Mouse (Mus musculus) left cerebral cortex, adult 2 months (tissue): ENCODE data around the gene Ank2. TPM values are rescaled to one million over a fixed set of nuclear protein-coding genes. Genes with fewer than 3 reads are reported as not detected.

Experiments used
- DNase-seq, 2 experiments: peaks; one replicate each; pipeline ENCODE4 v3.0.0; 2021 to 2022; ENCODE audit warnings: low spot score in 2 of 2, mixed read lengths in 1 of 2; ENCODE audit errors: extremely low spot score in 1 of 2
- H3K27ac ChIP-seq: fragments of 200-600 bp; 2 replicates; pipeline ENCODE4 v1.8.1; 2022
- H3K4me3 ChIP-seq: fragments of 200-600 bp; 2 replicates; pipeline ENCODE4 v1.8.1; 2022
- CTCF ChIP-seq: fragments of 200-600 bp; IDR thresholded peaks from 2 replicates; pipeline ENCODE4 v1.8.1; 2022; ENCODE audit warnings: antibody characterized with exemption, mild to moderate bottlenecking, moderate library complexity
- intact Hi-C: fragments of 180-260 bp; cut with DNase I; formaldehyde crosslinking; loops from one replicate; pipeline ENCODE4 v1.15.1; 2025
- total RNA-seq, 2 experiments: library from RNA; stranded (reverse); gene quantifications; 2 replicates each; pipeline ENCODE4 v1.2.3; 2021

The Ank2 gene
- total RNA-seq, 2 experiments from 2014 or later = 905 to 916 TPM

GRCm38 (mm10) chr3:126997391-126998007 is 501.7 kb downstream of the Ank2 start:
- intact Hi-C loops = loop anchor here (5.0 kb wide), 1 partner anchor 165 kb away; no protein-coding TSS in a partner anchor

GRCm38 (mm10) chr3:126996721-126997120 is 502.4 kb downstream of the Ank2 start:
- Histone ChIP-seq H3K27ac (peak overlapping the region; percentile 90), H3K4me3 (peak overlapping the region; percentile 39)
- DNase-seq = no peak
- intact Hi-C loops = loop anchor here (5.0 kb wide), 1 partner anchor 166 kb away; no protein-coding TSS in a partner anchor
- no peak for TF ChIP-seq CTCF

More at GRCm38 (mm10) chr3:126997391-126998007, 501.7 kb downstream of the Ank2 start:
- TF ChIP-seq CTCF = peak; percentile 48
- no peak for DNase-seq
- Histone ChIP-seq H3K27ac (peak overlapping the region; percentile 90), H3K4me3 (peak overlapping the region; percentile 39)

GRCm38 (mm10) chr3:126995970-126996369 is 503.2 kb downstream of the Ank2 start:
- peak; percentile 56 for TF ChIP-seq CTCF
- no peak for DNase-seq
- intact Hi-C loops = loop anchor here (5.0 kb wide), 1 partner anchor 166 kb away; no protein-coding TSS in a partner anchor
- H3K27ac ChIP-seq = peak overlapping the region; percentile 90
- peak overlapping the region; percentile 39; the same call in 1 of the 2 replicates for H3K4me3 ChIP-seq

DNA sequence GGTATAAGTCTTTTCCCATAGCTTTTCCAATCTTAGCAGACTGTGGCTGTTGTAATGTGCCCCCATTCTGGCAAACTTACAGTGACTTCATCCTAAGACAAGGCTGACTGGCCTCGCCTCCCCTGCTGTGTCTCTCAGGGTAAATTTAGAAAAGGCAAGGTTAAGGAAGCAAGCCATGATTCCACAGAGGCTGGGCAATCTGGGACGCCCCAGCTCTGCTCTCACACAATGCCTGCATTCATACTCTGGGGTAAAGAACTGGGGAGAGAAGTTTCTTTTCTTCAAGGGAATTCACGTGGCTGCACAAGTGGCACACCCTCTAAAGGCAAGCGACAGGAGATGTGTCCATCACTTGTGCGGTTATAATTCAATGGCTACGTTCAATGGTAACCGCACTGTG is 505.0 kb downstream of the Ank2 start:
- no peak for TF ChIP-seq CTCF
- no peak overlapping the region for H3K4me3 ChIP-seq
- DNase-seq = no peak
- peak overlapping the region; percentile 20; the same call in 1 of the 2 replicates for H3K27ac ChIP-seq
- intact Hi-C loops = no loop called here

GRCm38 (mm10) chr3:126989936-126990335 is 509.2 kb downstream of the Ank2 start:
- no peak overlapping the region for H3K4me3 ChIP-seq
- no peak for DNase-seq
- H3K27ac ChIP-seq = no peak overlapping the region
- intact Hi-C loops = no loop called here
- TF ChIP-seq CTCF = no peak

- Histone ChIP-seq H3K27ac (no peak overlapping the region), H3K4me3 (no peak overlapping the region)
- TF ChIP-seq CTCF = no peak
- DNase-seq = no peak
- intact Hi-C loops = no loop called here
Measured at GRCm38 (mm10) chr3:126986687-126987086, 512.5 kb downstream of the Ank2 start.

DNA sequence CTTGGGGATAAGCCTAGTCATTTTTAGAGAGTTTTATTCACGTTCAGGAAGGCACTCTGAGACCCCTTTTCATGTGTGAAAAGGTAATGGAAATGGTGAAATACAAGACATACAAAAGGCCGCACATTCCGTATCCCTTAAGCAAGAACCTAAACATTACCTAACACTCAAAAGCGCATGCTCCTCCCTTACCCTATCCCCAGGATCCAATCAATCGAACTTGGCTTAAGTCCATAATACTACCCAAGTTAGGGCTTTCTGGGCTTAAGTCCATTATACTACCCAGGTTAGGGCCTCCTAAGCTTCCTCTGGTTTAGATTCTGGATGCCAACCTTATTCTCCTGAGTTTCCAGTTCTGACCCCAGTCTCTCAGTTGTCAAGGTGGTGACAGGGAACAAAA is 516.3 kb downstream of the Ank2 start:
- DNase-seq = no peak
- intact Hi-C loops = no loop called here
- H3K27ac ChIP-seq = no peak overlapping the region
- no peak for TF ChIP-seq CTCF
- no peak overlapping the region for H3K4me3 ChIP-seq

GRCm38 (mm10) chr3:126981163-126981562 is 518.0 kb downstream of the Ank2 start:
- TF ChIP-seq CTCF = no peak

GRCm38 (mm10) chr3:126979635-126980034 is 519.5 kb downstream of the Ank2 start:
- no peak for TF ChIP-seq CTCF
- DNase-seq = no peak
- 0 out of 2 replicates have a peak overlapping the region, but pooled peaks have one; percentile 6 for H3K27ac ChIP-seq
- no peak overlapping the region for H3K4me3 ChIP-seq
- intact Hi-C loops = no loop called here

More at GRCm38 (mm10) chr3:126981163-126981562, 518.0 kb downstream of the Ank2 start:
- no peak for DNase-seq
- H3K4me3 ChIP-seq = no peak overlapping the region
- H3K27ac ChIP-seq = no peak overlapping the region
- intact Hi-C loops = no loop called here

DNA sequence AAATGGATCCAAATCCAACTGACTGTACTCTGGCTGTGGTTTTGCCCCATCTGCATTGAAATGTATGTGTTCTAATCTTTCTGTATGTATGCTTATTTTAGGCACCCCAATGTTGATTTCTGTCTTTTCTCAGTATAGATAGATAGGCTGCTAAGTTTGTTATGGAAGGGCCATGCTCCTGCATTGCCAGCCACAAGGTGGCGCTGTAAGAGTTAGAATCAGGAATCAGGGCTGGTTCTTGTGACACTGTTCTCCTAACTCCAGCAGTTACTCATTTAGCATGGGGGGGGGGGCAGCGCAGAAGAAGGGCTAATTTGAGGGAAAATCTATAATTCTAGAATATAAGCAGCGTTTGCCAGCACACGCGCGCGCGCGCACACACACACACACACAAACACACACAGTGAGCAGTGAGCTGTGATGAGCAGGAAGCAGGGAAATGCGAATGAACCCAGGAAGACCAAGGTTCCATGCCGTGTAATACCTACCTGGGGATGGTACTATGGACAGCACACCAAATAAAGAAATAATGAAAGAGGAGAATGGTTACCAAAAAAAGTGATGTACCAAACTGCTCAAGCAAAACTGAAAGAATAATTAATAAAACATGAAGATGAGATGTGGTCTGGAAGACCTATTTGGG is 520.3 kb downstream of the Ank2 start:
- Histone ChIP-seq H3K27ac (no peak overlapping the region), H3K4me3 (no peak overlapping the region)
- intact Hi-C loops = no loop called here
- DNase-seq = peak; percentile 69 to 80
- peak; percentile 69 for TF ChIP-seq CTCF

DNA sequence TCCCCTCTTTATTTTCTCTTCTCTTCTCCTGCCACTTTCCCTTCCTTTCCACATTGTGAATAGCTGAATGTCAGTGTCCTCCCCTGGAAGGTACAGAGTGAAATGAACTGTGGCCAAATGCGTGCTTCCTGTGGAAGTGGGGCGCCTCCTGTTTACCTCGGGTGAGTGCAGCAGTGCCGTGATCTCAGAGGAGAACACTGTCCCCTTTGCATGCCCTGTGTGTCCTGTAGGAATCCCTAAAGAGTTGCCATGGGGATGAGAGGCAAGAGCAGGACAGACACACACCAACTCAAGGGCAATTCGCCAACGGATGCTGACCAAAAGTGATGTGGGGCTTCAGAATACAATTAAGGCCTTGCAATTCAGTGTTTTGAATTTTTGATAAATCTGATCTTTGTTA is 521.8 kb downstream of the Ank2 start:
- no peak for DNase-seq
- intact Hi-C loops = no loop called here
- no peak for TF ChIP-seq CTCF
- Histone ChIP-seq H3K27ac (no peak overlapping the region; the same call in 1 of the 2 replicates), H3K4me3 (no peak overlapping the region)

GRCm38 (mm10) chr3:126976793-126977192 is 522.4 kb downstream of the Ank2 start:
- intact Hi-C loops = no loop called here
- no peak for DNase-seq

More at GRCm38 (mm10) chr3:126976793-126977192, 522.4 kb downstream of the Ank2 start:
- TF ChIP-seq CTCF = no peak
- Histone ChIP-seq H3K27ac (no peak overlapping the region), H3K4me3 (no peak overlapping the region)
